Mouse (Mus musculus): ENCODE results near the gene Ltb4r2. TPM values are rescaled to one million over a fixed set of nuclear protein-coding genes. Genes with fewer than 3 reads are reported as not detected.

The Ltb4r2 gene
- total and polyA plus RNA-seq, 3 experiments: 0.04 to 0.05 TPM; not detected in 1

DNA sequence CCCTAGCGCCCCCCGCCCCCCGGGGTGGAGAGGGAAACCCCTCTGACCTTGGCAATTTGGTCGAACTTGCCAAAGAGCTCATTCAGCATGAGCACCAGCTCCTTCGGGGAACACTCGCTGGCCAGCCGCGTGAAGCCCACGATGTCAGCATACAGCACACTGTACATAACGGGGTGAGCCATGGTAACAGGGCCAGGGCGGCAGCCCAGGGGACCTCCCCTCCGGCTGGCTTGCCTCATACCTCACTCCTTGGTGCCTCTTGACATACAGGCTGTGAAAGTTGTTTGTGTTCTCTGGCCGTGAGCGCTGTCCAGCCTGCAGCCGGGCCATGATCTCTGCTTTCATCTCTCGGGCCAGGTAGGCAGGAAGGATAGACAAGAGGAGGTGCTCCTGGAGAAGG lies 18.4 kb downstream of the Ltb4r2 start:
- Histone ChIP-seq H3K4me1 (ENCODE audit: control insufficient read depth in 1 of 2, insufficient read depth in 2 of 2) (peaks cover 0 to 8% of the 10 kb centered on the region in 2 experiments; a peak in 1 of 4 replicates), H3K36me3 (replicated peaks in 1 of 2; ENCODE audit: control insufficient read depth in 1 of 2, insufficient read depth in 1 of 2, low read length in 1 of 2) (no peaks in the 10 kb centered on the region), H3K79me2 (replicated peaks; ENCODE audit: control insufficient read depth, extremely low read depth, insufficient read depth, poor library complexity, severe bottlenecking) (no peaks in the 10 kb centered on the region), H3K9ac (ENCODE audit: insufficient read depth, low read depth) (no peak overlapping the region), H3K9me3 (replicated peaks; ENCODE audit: low read length) (no peaks in the 10 kb centered on the region), H3K4me3 (replicated peaks in 1 of 3; ENCODE audit: low read depth in 2 of 3, low read length in 2 of 3, poor library complexity in 1 of 3) (no peak overlapping the region), H3K27me3 (replicated peaks) (peaks cover 56% of the 10 kb centered on the region), H3K27ac (ENCODE audit: insufficient read depth, low read depth) (no peak overlapping the region), H3K4me2 (ENCODE audit: insufficient read depth, low read depth, poor library complexity, severe bottlenecking) (no peak overlapping the region)
- TF ChIP-seq USF2 (conservative IDR thresholded peaks at IDR 0.05; ENCODE audit: low read depth, low read length): no peak
- TF ChIP-seq POLR2AphosphoS2 (IDR thresholded peaks at IDR 0.05; ENCODE audit: low read depth, low read length): no peak
- TF ChIP-seq CHD2 (IDR thresholded peaks at IDR 0.05; ENCODE audit: low read length): no peak
- TF ChIP-seq UBTF (IDR thresholded peaks at IDR 0.05; ENCODE audit: low read depth, low read length): no peak
- TF ChIP-seq HCFC1 (IDR thresholded peaks at IDR 0.05; ENCODE audit: low read depth, low read length): no peak
- TF ChIP-seq RAD21 (IDR thresholded peaks at IDR 0.05; ENCODE audit: low read depth, low read length): no peak
- no peak for TF ChIP-seq EP300 (IDR thresholded peaks at IDR 0.05; ENCODE audit: low read length)
- no peak for TF ChIP-seq MAFK (IDR thresholded peaks at IDR 0.05; ENCODE audit: insufficient replicate concordance, low read length)
- TF ChIP-seq IRF4 (IDR thresholded peaks at IDR 0.05; ENCODE audit: low read depth, low read length): no peak
- no peak for TF ChIP-seq ZNF384 (IDR thresholded peaks at IDR 0.05; ENCODE audit: low read depth, low read length)
- TF ChIP-seq JUND (conservative IDR thresholded peaks at IDR 0.05; ENCODE audit: low read depth, low read length): no peak
- TF ChIP-seq NELFE (IDR thresholded peaks at IDR 0.05; ENCODE audit: low read depth, low read length): no peak
- dilution Hi-C loops (cut with MboI; ENCODE audit: extremely low pct_ligation_motif_present, extremely low pct_unique_long_range_greater_than_20kb, low sequenced_read_pairs): no loop called here
- in situ Hi-C loops (cut with MboI; ENCODE audit: low pct_ligation_motif_present, low pct_unique_long_range_greater_than_20kb, low sequenced_read_pairs): no loop called here
- DNase-seq (ENCODE audit: extremely low read depth): no peak

DNA sequence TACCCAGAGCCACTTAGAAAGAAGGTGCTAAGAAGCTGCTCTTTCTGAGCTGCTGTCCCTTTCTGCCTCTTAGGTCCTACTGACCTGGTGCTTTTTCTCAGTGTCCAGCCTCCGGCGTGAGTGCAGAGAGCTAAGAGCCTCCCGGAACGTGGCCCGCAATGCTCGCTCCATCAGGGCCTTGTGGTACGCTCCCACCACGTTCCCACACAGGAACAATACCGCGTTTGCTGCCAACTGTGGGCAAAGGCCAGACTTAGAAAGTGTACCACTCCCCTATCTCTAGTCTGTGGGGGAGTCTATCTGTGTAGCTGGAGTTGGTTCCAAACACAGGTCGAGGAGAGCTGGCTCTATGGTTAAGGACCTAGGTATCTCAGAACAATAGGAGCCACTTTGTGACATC lies 19.5 kb downstream of the Ltb4r2 start:
- in situ Hi-C loops (cut with MboI; ENCODE audit: low pct_ligation_motif_present, low pct_unique_long_range_greater_than_20kb, low sequenced_read_pairs) (no loop called here), dilution Hi-C loops (cut with MboI; ENCODE audit: extremely low pct_ligation_motif_present, extremely low pct_unique_long_range_greater_than_20kb, low sequenced_read_pairs) (no loop called here)
- no peaks in the 10 kb centered on the region for H3K79me2 ChIP-seq (replicated peaks; ENCODE audit: control insufficient read depth, extremely low read depth, insufficient read depth, poor library complexity, severe bottlenecking)
- H3K4me3 ChIP-seq (replicated peaks in 1 of 3; ENCODE audit: low read depth in 2 of 3, low read length in 2 of 3, poor library complexity in 1 of 3): no peak overlapping the region
- peaks cover 0 to 8% of the 10 kb centered on the region in 2 experiments; a peak in 1 of 4 replicates for H3K4me1 ChIP-seq (ENCODE audit: control insufficient read depth in 1 of 2, insufficient read depth in 2 of 2)
- DNase-seq (ENCODE audit: extremely low read depth): no peak
- H3K27me3 ChIP-seq (replicated peaks): peaks cover 55% of the 10 kb centered on the region
- H3K27ac ChIP-seq (ENCODE audit: insufficient read depth, low read depth): no peak overlapping the region
- no peaks in the 10 kb centered on the region for H3K9me3 ChIP-seq (replicated peaks; ENCODE audit: low read length)
- H3K36me3 ChIP-seq (replicated peaks in 1 of 2; ENCODE audit: control insufficient read depth in 1 of 2, insufficient read depth in 1 of 2, low read length in 1 of 2): no peaks in the 10 kb centered on the region
- no peak for TF ChIP-seq POLR2A (IDR thresholded peaks at IDR 0.05; ENCODE audit: low read depth, low read length)
- no peak for TF ChIP-seq GABPA (IDR thresholded peaks at IDR 0.05; ENCODE audit: insufficient replicate concordance, low read depth, low read length)
- TF ChIP-seq ZNF384 (IDR thresholded peaks at IDR 0.05; ENCODE audit: low read depth, low read length): no peak
- H3K4me2 ChIP-seq (ENCODE audit: insufficient read depth, low read depth, poor library complexity, severe bottlenecking): peak overlapping the region; percentile 33; the same call in 1 of the 2 replicates
- H3K9ac ChIP-seq (ENCODE audit: insufficient read depth, low read depth): no peak overlapping the region

DNA sequence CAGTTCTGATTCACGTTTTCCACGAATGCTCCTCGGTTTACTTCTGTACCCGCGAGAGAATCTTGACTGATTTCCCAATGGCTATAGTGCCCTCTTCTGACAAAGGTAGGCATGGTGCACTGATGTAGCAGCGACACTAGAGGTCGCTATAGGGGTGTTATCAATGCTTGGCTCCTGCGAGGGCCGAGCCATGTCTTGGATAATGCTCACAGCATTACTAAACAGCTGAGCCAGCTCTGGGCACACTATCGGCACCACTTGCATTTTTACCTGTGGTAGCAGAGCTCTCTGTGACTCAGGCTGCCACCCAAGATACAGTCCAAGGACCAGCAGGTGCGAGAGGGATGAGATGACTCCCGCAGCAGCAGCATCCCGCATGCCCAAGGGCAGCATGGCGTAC lies 20.1 kb downstream of the Ltb4r2 start:
- H3K4me1 ChIP-seq (ENCODE audit: control insufficient read depth in 1 of 2, insufficient read depth in 2 of 2): peaks cover 0 to 8% of the 10 kb centered on the region in 2 experiments; a peak in 1 of 4 replicates
- H3K36me3 ChIP-seq (replicated peaks in 1 of 2; ENCODE audit: control insufficient read depth in 1 of 2, insufficient read depth in 1 of 2, low read length in 1 of 2): no peaks in the 10 kb centered on the region
- no peak overlapping the region for H3K9ac ChIP-seq (ENCODE audit: insufficient read depth, low read depth)
- H3K27ac ChIP-seq (ENCODE audit: insufficient read depth, low read depth): no peak overlapping the region
- no peaks in the 10 kb centered on the region for H3K9me3 ChIP-seq (replicated peaks; ENCODE audit: low read length)
- H3K27me3 ChIP-seq (replicated peaks): peaks cover 59% of the 10 kb centered on the region
- dilution Hi-C loops (cut with MboI; ENCODE audit: extremely low pct_ligation_motif_present, extremely low pct_unique_long_range_greater_than_20kb, low sequenced_read_pairs): no loop called here
- no peaks in the 10 kb centered on the region for H3K79me2 ChIP-seq (replicated peaks; ENCODE audit: control insufficient read depth, extremely low read depth, insufficient read depth, poor library complexity, severe bottlenecking)
- in situ Hi-C loops (cut with MboI; ENCODE audit: low pct_ligation_motif_present, low pct_unique_long_range_greater_than_20kb, low sequenced_read_pairs): no loop called here
- peak; percentile 81 for DNase-seq (ENCODE audit: extremely low read depth)
- H3K4me3 ChIP-seq (replicated peaks in 1 of 3; ENCODE audit: low read depth in 2 of 3, low read length in 2 of 3, poor library complexity in 1 of 3): no peak overlapping the region
- 0 out of 2 replicates have a peak overlapping the region, but pooled peaks have one; percentile 33 for H3K4me2 ChIP-seq (ENCODE audit: insufficient read depth, low read depth, poor library complexity, severe bottlenecking)
- TF ChIP-seq MEF2A (IDR thresholded peaks at IDR 0.05; ENCODE audit: borderline replicate concordance, low read depth, low read length): no peak
- TF ChIP-seq CHD1 (IDR thresholded peaks at IDR 0.05; ENCODE audit: low read depth, low read length): no peak
- TF ChIP-seq RAD21 (IDR thresholded peaks at IDR 0.05; ENCODE audit: low read depth, low read length): peak; percentile 73
- no peak for TF ChIP-seq ZMIZ1 (IDR thresholded peaks at IDR 0.05; ENCODE audit: low read depth, low read length)
- TF ChIP-seq JUND (conservative IDR thresholded peaks at IDR 0.05; ENCODE audit: low read depth, low read length): peak; percentile 69
- peak; percentile 48; the same call in 1 of the 2 replicates for TF ChIP-seq IRF4 (IDR thresholded peaks at IDR 0.05; ENCODE audit: low read depth, low read length)
- peak; percentile 24; the same call in 1 of the 2 replicates for TF ChIP-seq MAFK (IDR thresholded peaks at IDR 0.05; ENCODE audit: insufficient replicate concordance, low read length)
- no peak for TF ChIP-seq JUN (IDR thresholded peaks at IDR 0.05; ENCODE audit: insufficient read depth, low read depth, low read length)
- TF ChIP-seq SIN3A (IDR thresholded peaks at IDR 0.05; ENCODE audit: low read length): no peak
- no peak for TF ChIP-seq USF2 (conservative IDR thresholded peaks at IDR 0.05; ENCODE audit: low read depth, low read length)
- TF ChIP-seq USF1 (IDR thresholded peaks at IDR 0.05; ENCODE audit: low read depth, low read length): no peak
- no peak for TF ChIP-seq GABPA (IDR thresholded peaks at IDR 0.05; ENCODE audit: insufficient replicate concordance, low read depth, low read length)
- no peak for TF ChIP-seq POLR2AphosphoS2 (IDR thresholded peaks at IDR 0.05; ENCODE audit: low read depth, low read length)
- TF ChIP-seq ELF1 (IDR thresholded peaks at IDR 0.05; ENCODE audit: low read depth, low read length): peak; percentile 42; the same call in 1 of the 2 replicates
- peak; percentile 53 for TF ChIP-seq ZC3H11A (IDR thresholded peaks at IDR 0.05; ENCODE audit: low read depth, low read length)
- 0 out of 2 replicates have a peak, but pooled peaks have one; percentile 16 for TF ChIP-seq TCF12 (IDR thresholded peaks at IDR 0.05; ENCODE audit: low read depth, low read length)
- TF ChIP-seq PAX5 (IDR thresholded peaks at IDR 0.05; ENCODE audit: low read length): no peak
- peak; percentile 83 for TF ChIP-seq SMC3 (IDR thresholded peaks at IDR 0.05; ENCODE audit: low read depth, low read length)
